Mouse (Mus musculus): Measurements from ENCODE around the gene Abhd6. TPM values are rescaled to one million over a fixed set of nuclear protein-coding genes. Genes with fewer than 3 reads are reported as not detected.

Abhd6 gene
- polyA plus RNA-seq, 1 experiment from 2014 or later = 24.2 TPM

Other genes with a start within 250 kb of the Abhd6 start
- gene Gm26661, start 211.3 kb upstream of the Abhd6 start, polyA plus RNA-seq (2015; fragmentation: Nextera tagmentation; extraction: Ambion mirVana) = not detected in 2 replicates
- 23.9 and 30.7 TPM in 2 replicates for gene Flnb, start 184.9 kb upstream of the Abhd6 start, polyA plus RNA-seq (2015; fragmentation: Nextera tagmentation; extraction: Ambion mirVana)
- gene Gm45521, start 45.6 kb upstream of the Abhd6 start, polyA plus RNA-seq (2015; fragmentation: Nextera tagmentation; extraction: Ambion mirVana) = not detected in 2 replicates
- 0.10 and 0.15 TPM in 2 replicates for gene Dnase1l3, start 8.3 kb upstream of the Abhd6 start, polyA plus RNA-seq (2015; fragmentation: Nextera tagmentation; extraction: Ambion mirVana)
- gene Rpp14, start 77.5 kb downstream of the Abhd6 start, polyA plus RNA-seq (2015; fragmentation: Nextera tagmentation; extraction: Ambion mirVana) = 59.5 and 64.3 TPM in 2 replicates
- 34.3 and 39.0 TPM in 2 replicates for gene Pxk, start 95.3 kb downstream of the Abhd6 start, polyA plus RNA-seq (2015; fragmentation: Nextera tagmentation; extraction: Ambion mirVana)
- 203 TPM in 2 replicates for gene Pdhb, start 170.1 kb downstream of the Abhd6 start, polyA plus RNA-seq (2015; fragmentation: Nextera tagmentation; extraction: Ambion mirVana)
- 3.5 and 7.5 TPM in 2 replicates for gene Kctd6, start 211.2 kb downstream of the Abhd6 start, polyA plus RNA-seq (2015; fragmentation: Nextera tagmentation; extraction: Ambion mirVana)